Mouse (Mus musculus) kidney, embryonic 14.5 days (tissue): ENCODE measurements at regions not wholly inside any gene's neighbourhood (a gene's known extent, or its start where the extent isn't known, plus 50 kb on each side); places are given as distances from the start of the nearest gene placed in this dataset.
A peak's percentile ranks its signal among the peaks of the same experiment; 100 is the strongest.
"Not testable (repeated sequence)": the region's sequence is repeated elsewhere in the genome, so short reads cannot be mapped to it uniquely, and the experiment has no call there.

Experiments used
- ATAC-seq: fragments of 200-750 bp; cut with Nextera tagmentation; 2 replicates; pipeline ENCODE4 v1.8.0; 2017; ENCODE audit warnings: moderate number of reproducible peaks, mild to moderate bottlenecking, moderate TSS enrichment, moderate library complexity; ENCODE audit not compliant: low FRiP score, low TSS enrichment
- H3K27ac ChIP-seq: fragments of 300-500 bp; sonication (generic); 2 replicates; pipeline ENCODE4 v1.5.1; 2014; ENCODE audit warnings: low read depth, mild to moderate bottlenecking, low read length, moderate library complexity, mixed read lengths
- H3K27me3 ChIP-seq: fragments of 300-500 bp; sonication (generic); 2 replicates; pipeline ENCODE4 v1.6.1; 2014; ENCODE audit warnings: mild to moderate bottlenecking, low read length; ENCODE audit not compliant: control insufficient read depth, insufficient read depth
- H3K36me3 ChIP-seq: fragments of 300-500 bp; sonication (generic); 2 replicates; pipeline ENCODE4 v1.6.1; 2014; ENCODE audit warnings: low read length, mixed read lengths; ENCODE audit not compliant: control insufficient read depth, insufficient read depth
- H3K4me1 ChIP-seq: fragments of 300-500 bp; sonication (generic); 2 replicates; pipeline ENCODE4 v1.6.1; 2014; ENCODE audit warnings: low read length, mixed read lengths; ENCODE audit not compliant: control insufficient read depth, insufficient read depth
- H3K4me2 ChIP-seq: fragments of 300-500 bp; sonication (generic); replicated peaks from 2 replicates; pipeline ENCODE4 v1.6.1; 2014; ENCODE audit warnings: low read depth, mild to moderate bottlenecking, low read length
- H3K4me3 ChIP-seq: fragments of 300-500 bp; sonication (generic); 2 replicates; pipeline ENCODE4 v1.5.1; 2014; ENCODE audit warnings: mild to moderate bottlenecking, low read length
- H3K9ac ChIP-seq: fragments of 300-500 bp; sonication (generic); 2 replicates; pipeline ENCODE4 v1.6.1; 2014; ENCODE audit warnings: low read depth, mild to moderate bottlenecking, low read length, moderate library complexity
- H3K9me3 ChIP-seq: fragments of 300-500 bp; sonication (generic); 2 replicates; pipeline ENCODE4 v1.6.1; 2016; ENCODE audit warnings: low read length; ENCODE audit not compliant: control insufficient read depth
- WGBS: fragments of 180-500 bp; shearing (Covaris S2); extraction: QIAGEN DNeasy Blood & Tissue Kit; methylation state at CpG from one replicate; pipeline ENCODE4 v1.1.7; 2014; 5-methylcytosine and 5-hydroxymethylcytosine counted together

- WGBS: 70% methylated on average over 2 of the region's 2 CpGs
- ATAC-seq, H3K9me3 ChIP-seq, H3K4me1 ChIP-seq, H3K27me3 ChIP-seq, H3K4me2 ChIP-seq, H3K36me3 ChIP-seq, H3K9ac ChIP-seq, H3K27ac ChIP-seq, H3K4me3 ChIP-seq: not testable (repeated sequence)
These were observed 424.2 kb downstream of the Cdh10 start for GRCm38 (mm10) chr15:19242962-19243361.

- Histone ChIP-seq H3K9ac (no peak overlapping the region), H3K27me3 (no peaks in the 10 kb centered on the region), H3K4me3 (no peak overlapping the region), H3K4me2 (no peak overlapping the region), H3K4me1 (no peaks in the 10 kb centered on the region), H3K36me3 (no peaks in the 10 kb centered on the region), H3K27ac (no peak overlapping the region), H3K9me3 (no peaks in the 10 kb centered on the region)
- 58% methylated on average over 4 of the region's 4 CpGs for WGBS
- ATAC-seq: no peak
These were observed 428.7 kb downstream of the Cdh10 start for GRCm38 (mm10) chr15:19247489-19247888.

GRCm38 (mm10) chr15:19275968-19276826 lies 457.4 kb downstream of the Cdh10 start:
- Histone ChIP-seq H3K27me3 (no peaks in the 10 kb centered on the region), H3K9ac (no peak overlapping the region), H3K36me3 (no peaks in the 10 kb centered on the region), H3K4me1 (no peaks in the 10 kb centered on the region), H3K27ac (no peak overlapping the region), H3K9me3 (no peaks in the 10 kb centered on the region), H3K4me2 (no peak overlapping the region; the same call in 1 of the 2 replicates), H3K4me3 (no peak overlapping the region)
- 57% methylated on average over 10 of the region's 10 CpGs for WGBS
- no peak for ATAC-seq

- WGBS: 87% methylated on average over 1 of the region's 1 CpGs
- no peaks in the 10 kb centered on the region for H3K4me1 ChIP-seq
- H3K36me3 ChIP-seq: no peaks in the 10 kb centered on the region
- no peak overlapping the region for H3K4me3 ChIP-seq
- no peaks in the 10 kb centered on the region for H3K27me3 ChIP-seq
- no peak for ATAC-seq
- no peak overlapping the region for H3K27ac ChIP-seq
- H3K9me3 ChIP-seq: no peaks in the 10 kb centered on the region
- no peak overlapping the region for H3K9ac ChIP-seq
- no peak overlapping the region for H3K4me2 ChIP-seq
These were observed 497.6 kb downstream of the Cdh10 start for GRCm38 (mm10) chr15:19316380-19316779.

- ATAC-seq: no peak
These were observed 537.6 kb downstream of the Cdh10 start for GRCm38 (mm10) chr15:19356322-19356721.

GRCm38 (mm10) chr15:19360650-19361049 lies 541.9 kb downstream of the Cdh10 start:
- Histone ChIP-seq H3K4me2 (no peak overlapping the region), H3K27ac (no peak overlapping the region), H3K4me3 (no peak overlapping the region), H3K27me3 (no peaks in the 10 kb centered on the region), H3K4me1 (no peaks in the 10 kb centered on the region), H3K9me3 (no peaks in the 10 kb centered on the region), H3K36me3 (no peaks in the 10 kb centered on the region), H3K9ac (no peak overlapping the region)
- WGBS: 35% methylated on average over 3 of the region's 3 CpGs
- peak; percentile 52; the same call in 1 of the 2 replicates for ATAC-seq

More at GRCm38 (mm10) chr15:19356322-19356721, 537.6 kb downstream of the Cdh10 start:
- Histone ChIP-seq H3K4me3 (no peak overlapping the region), H3K9me3 (no peaks in the 10 kb centered on the region), H3K4me1 (no peaks in the 10 kb centered on the region), H3K27me3 (no peaks in the 10 kb centered on the region), H3K4me2 (no peak overlapping the region), H3K9ac (no peak overlapping the region), H3K27ac (no peak overlapping the region), H3K36me3 (no peaks in the 10 kb centered on the region)
- 84% methylated on average over 1 of the region's 1 CpGs for WGBS

GRCm38 (mm10) chr15:19389951-19390350 lies 571.2 kb downstream of the Cdh10 start:
- no peak overlapping the region for H3K4me2 ChIP-seq
- H3K9ac ChIP-seq: no peak overlapping the region
- ATAC-seq: no peak
- no peaks in the 10 kb centered on the region for H3K4me1 ChIP-seq
- 88% methylated on average over 4 of the region's 4 CpGs for WGBS
- H3K4me3 ChIP-seq: no peak overlapping the region
- H3K9me3 ChIP-seq: no peaks in the 10 kb centered on the region
- H3K27ac ChIP-seq: no peak overlapping the region
- no peaks in the 10 kb centered on the region for H3K36me3 ChIP-seq
- H3K27me3 ChIP-seq: no peaks in the 10 kb centered on the region

GRCm38 (mm10) chr15:19391250-19391982 lies 572.7 kb downstream of the Cdh10 start:
- no peaks in the 10 kb centered on the region for H3K27me3 ChIP-seq
- no peaks in the 10 kb centered on the region for H3K4me1 ChIP-seq
- whole genome bisulfite sequencing: 84% methylated on average over 6 of the region's 6 CpGs
- no peak overlapping the region for H3K4me2 ChIP-seq
- no peak overlapping the region for H3K4me3 ChIP-seq
- no peak overlapping the region for H3K27ac ChIP-seq
- H3K9me3 ChIP-seq: no peaks in the 10 kb centered on the region
- no peak for ATAC-seq
- no peaks in the 10 kb centered on the region for H3K36me3 ChIP-seq
- H3K9ac ChIP-seq: no peak overlapping the region

GRCm38 (mm10) chr15:19395681-19396080 lies 576.9 kb downstream of the Cdh10 start:
- Histone ChIP-seq H3K27me3 (no peaks in the 10 kb centered on the region), H3K4me1 (no peaks in the 10 kb centered on the region), H3K9ac (no peak overlapping the region), H3K4me3 (no peak overlapping the region), H3K27ac (no peak overlapping the region), H3K36me3 (no peaks in the 10 kb centered on the region), H3K9me3 (no peaks in the 10 kb centered on the region), H3K4me2 (no peak overlapping the region)
- WGBS: 100% methylated on average over 1 of the region's 1 CpGs
- ATAC-seq: no peak
